In genomic region chr9:102045111-102045861, GRCm38 (mm10) we compare ENCODE assay signal across 16 mouse cellular contexts.
DNase-seq lines count a peak whose midpoint lies in the region; ATAC-seq and TF ChIP-seq lines count a peak whose summit lies in the region.
"Had no signal": no experiment of that assay in that cellular context is flagged by ENCODE, and none has a peak within 500 bp of the region (broad histone marks: within the 10 kb centered on the region; RNA-seq: fewer than 3 reads in every experiment).

No protein-coding gene starts in this region.

- 16% methylated on average over 8 of the region's 8 CpGs for WGBS in forebrain, postnatal 0 days
- WGBS in midbrain, embryonic 10.5 days, result 31% methylated on average over 8 of the region's 8 CpGs
- 22% methylated on average over 8 of the region's 8 CpGs for WGBS in neural tube, embryonic 13.5 days

- H3K9me3 ChIP-seq in forebrain, postnatal 0 days (ENCODE audit: low read length), result no peaks in the 10 kb centered on the region
- H3K9me3 ChIP-seq in midbrain, embryonic 10.5 days (replicated peaks), result no peaks in the 10 kb centered on the region
- H3K9me3 ChIP-seq in neural tube, embryonic 13.5 days, result no peaks in the 10 kb centered on the region
- H3K9me3 ChIP-seq: embryonic facial prominence, embryonic 10.5 days; heart, embryonic 10.5 days; lung, embryonic 15.5 days; stomach, embryonic 15.5 days had no signal

- no peaks in the 10 kb centered on the region; the same call in 1 of the 2 replicates for H3K27me3 ChIP-seq in forebrain, postnatal 0 days (ENCODE audit: insufficient read depth, low read length)
- no peaks in the 10 kb centered on the region for H3K27me3 ChIP-seq in midbrain, embryonic 10.5 days (ENCODE audit: low read depth, poor library complexity, severe bottlenecking)
- H3K27me3 ChIP-seq in neural tube, embryonic 13.5 days, result no peaks in the 10 kb centered on the region
- H3K27me3 ChIP-seq: lung, embryonic 15.5 days; stomach, embryonic 15.5 days had no signal

- peak; percentile 34; the same call in 1 of the 2 replicates for ATAC-seq in forebrain, postnatal 0 days
- no peak for ATAC-seq in neural tube, embryonic 13.5 days (ENCODE audit: low read depth)

- H3K4me2 ChIP-seq in forebrain, postnatal 0 days (ENCODE audit: low read depth), result no peak overlapping the region
- no peak overlapping the region for H3K4me2 ChIP-seq in neural tube, embryonic 13.5 days
- H3K4me2 ChIP-seq: lung, embryonic 15.5 days; stomach, embryonic 15.5 days had no signal

- intact Hi-C loops in gastrocnemius, postnatal 36 days (cut with DNase I), result no loop called here
- intact Hi-C loops in heart, postnatal 36 days (cut with DNase I), result no loop called here

- no peak overlapping the region for H3K9ac ChIP-seq in forebrain, postnatal 0 days
- peak overlapping the region; percentile 12; the same call in 1 of the 2 replicates for H3K9ac ChIP-seq in neural tube, embryonic 13.5 days
- H3K9ac ChIP-seq: lung, embryonic 15.5 days; stomach, embryonic 15.5 days had no signal

- H3K4me3 ChIP-seq in forebrain, postnatal 0 days (ENCODE audit: low read depth, low read length), result no peak overlapping the region
- no peak overlapping the region for H3K4me3 ChIP-seq in midbrain, embryonic 10.5 days
- H3K4me3 ChIP-seq in neural tube, embryonic 13.5 days, result no peak overlapping the region
- H3K4me3 ChIP-seq: embryonic facial prominence, embryonic 10.5 days; heart, embryonic 10.5 days; lung, embryonic 15.5 days; stomach, embryonic 15.5 days had no signal

- TF ChIP-seq CTCF in forebrain, postnatal 0 days (IDR thresholded peaks at IDR 0.05; ENCODE audit: low read depth), result no peak

- peak overlapping the region; percentile 16; the same call in 1 of the 2 replicates for H3K27ac ChIP-seq in forebrain, postnatal 0 days (ENCODE audit: low read depth, low read length)
- H3K27ac ChIP-seq in midbrain, embryonic 10.5 days (replicated peaks), result peak overlapping the region; percentile 83
- 0 out of 2 replicates have a peak overlapping the region, but pooled peaks have one; percentile 28 for H3K27ac ChIP-seq in neural tube, embryonic 13.5 days (replicated peaks)
- H3K27ac ChIP-seq: embryonic facial prominence, embryonic 10.5 days; heart, embryonic 10.5 days; lung, embryonic 15.5 days; stomach, embryonic 15.5 days had no signal

- DNase-seq in embryo, embryonic 10.5 days (ENCODE audit: low spot score), result peak; percentile 45
- no peak for DNase-seq in forebrain, postnatal 0 days
- DNase-seq in midbrain, embryonic 10.5 days (ENCODE audit: low spot score), result peak; percentile 42
- DNase-seq in urinary bladder, adult 2 months (ENCODE audit: low spot score), result no peak
- DNase-seq in gastrocnemius, postnatal 36 days, result no peak
- no peak for DNase-seq in heart, postnatal 36 days
- DNase-seq: cerebellum, adult 9-10 months; kidney, adult 8-10 months; liver; thymus, postnatal 25 days had no signal

- peaks cover 12% of the 10 kb centered on the region for H3K4me1 ChIP-seq in forebrain, postnatal 0 days (ENCODE audit: insufficient read depth)
- H3K4me1 ChIP-seq in midbrain, embryonic 10.5 days, result peaks cover 29% of the 10 kb centered on the region
- peaks cover 17% of the 10 kb centered on the region for H3K4me1 ChIP-seq in neural tube, embryonic 13.5 days (replicated peaks)
- H3K4me1 ChIP-seq: heart, embryonic 10.5 days; lung, embryonic 15.5 days; stomach, embryonic 15.5 days had no signal

- no peaks in the 10 kb centered on the region for H3K36me3 ChIP-seq in forebrain, postnatal 0 days (ENCODE audit: insufficient read depth)
- 0 out of 2 replicates have a peak, but pooled peaks cover 4% of the 10 kb centered on the region for H3K36me3 ChIP-seq in midbrain, embryonic 10.5 days
- H3K36me3 ChIP-seq in neural tube, embryonic 13.5 days, result no peaks in the 10 kb centered on the region
- H3K36me3 ChIP-seq: embryonic facial prominence, embryonic 10.5 days; G1E; heart, embryonic 10.5 days; lung, embryonic 15.5 days; stomach, embryonic 15.5 days had no signal

Comparison
In these comparisons a context has a peak if more than half of its experiments do, and no peak if none do; other contexts are left out.
1. DNase-seq: peak in embryo, embryonic 10.5 days (single experiment) and midbrain, embryonic 10.5 days (single experiment); none in forebrain, postnatal 0 days (single experiment), urinary bladder, adult 2 months (single experiment), gastrocnemius, postnatal 36 days (0 of 2) and heart, postnatal 36 days (0 of 2).
2. H3K27ac ChIP-seq: peak in every context shown above with its lines; median percentile 83 in midbrain, embryonic 10.5 days; 28 in neural tube, embryonic 13.5 days; 16 in forebrain, postnatal 0 days.